Mouse (Mus musculus): Measurements from ENCODE around the gene Cd300lg. TPM values are rescaled to one million over a fixed set of nuclear protein-coding genes. Genes with fewer than 3 reads are reported as not detected.

Gene Cd300lg
- polyA plus RNA-seq, 1 experiment = 5.4 TPM

- TF ChIP-seq CTCF (IDR thresholded peaks at IDR 0.05; ENCODE audit: extremely low read depth, insufficient read length, insufficient replicate concordance, low read depth, low read length) = no peak
- no peak for TF ChIP-seq POLR2A (IDR thresholded peaks at IDR 0.05; ENCODE audit: low read depth, low read length)
- H3K27me3 ChIP-seq (ENCODE audit: control insufficient read depth, insufficient read depth, low read length) = no peaks in the 10 kb centered on the region
- H3K27ac ChIP-seq (ENCODE audit: insufficient read depth, low read depth, low read length) = no peak overlapping the region
- H3K4me1 ChIP-seq (ENCODE audit: control insufficient read depth, insufficient read depth, insufficient read length, low read length) = peaks cover 5% of the 10 kb centered on the region; the same call in 1 of the 2 replicates
- WGBS = 83% methylated on average over 8 of the region's 8 CpGs
- no peaks in the 10 kb centered on the region for H3K36me3 ChIP-seq (ENCODE audit: control insufficient read depth, insufficient read depth, low read length)
- no peak overlapping the region for H3K4me3 ChIP-seq (ENCODE audit: low read depth, low read length)
Measured at GRCm38 (mm10) chr11:102013201-102013600, 28.1 kb upstream of the Cd300lg start.

- H3K4me3 ChIP-seq (ENCODE audit: low read depth, low read length) = no peak overlapping the region
- H3K27ac ChIP-seq (ENCODE audit: insufficient read depth, low read depth, low read length) = no peak overlapping the region
- no peaks in the 10 kb centered on the region for H3K36me3 ChIP-seq (ENCODE audit: control insufficient read depth, insufficient read depth, low read length)
- 80% methylated on average over 6 of the region's 6 CpGs for WGBS
- TF ChIP-seq CTCF (IDR thresholded peaks at IDR 0.05; ENCODE audit: extremely low read depth, insufficient read length, insufficient replicate concordance, low read depth, low read length) = no peak
- H3K4me1 ChIP-seq (ENCODE audit: control insufficient read depth, insufficient read depth, insufficient read length, low read length) = no peaks in the 10 kb centered on the region
- no peaks in the 10 kb centered on the region for H3K27me3 ChIP-seq (ENCODE audit: control insufficient read depth, insufficient read depth, low read length)
Measured at GRCm38 (mm10) chr11:102015472-102015871, 25.8 kb upstream of the Cd300lg start.

DNA sequence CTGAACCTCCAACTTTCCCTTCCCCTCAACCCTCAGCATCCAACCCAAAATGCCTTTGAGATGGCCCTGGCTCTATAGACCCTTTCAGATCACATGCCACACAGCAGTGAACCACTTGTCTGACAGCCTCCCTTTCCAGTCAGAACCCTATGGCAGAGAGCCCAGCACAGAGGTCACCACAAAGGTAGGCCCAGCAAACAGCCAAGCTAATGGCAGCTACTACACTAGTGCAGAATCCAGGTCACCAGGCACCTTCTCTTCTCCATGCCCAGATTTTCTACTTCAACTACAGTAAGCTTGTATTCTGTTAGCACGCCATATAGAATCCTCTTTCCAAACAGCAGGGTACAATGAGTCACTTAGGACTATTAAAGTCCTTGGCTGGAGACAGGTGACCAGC, 25.2 kb upstream of the Cd300lg start:
- Histone ChIP-seq H3K4me1 (ENCODE audit: control insufficient read depth, insufficient read depth, insufficient read length, low read length) (no peaks in the 10 kb centered on the region), H3K27me3 (ENCODE audit: control insufficient read depth, insufficient read depth, low read length) (no peaks in the 10 kb centered on the region), H3K27ac (ENCODE audit: insufficient read depth, low read depth, low read length) (no peak overlapping the region), H3K4me3 (ENCODE audit: low read depth, low read length) (no peak overlapping the region), H3K36me3 (ENCODE audit: control insufficient read depth, insufficient read depth, low read length) (no peaks in the 10 kb centered on the region)
- WGBS = 89% methylated on average over 1 of the region's 1 CpGs
- TF ChIP-seq POLR2A (IDR thresholded peaks at IDR 0.05; ENCODE audit: low read depth, low read length) = no peak
- no peak for TF ChIP-seq CTCF (IDR thresholded peaks at IDR 0.05; ENCODE audit: extremely low read depth, insufficient read length, insufficient replicate concordance, low read depth, low read length)

DNA sequence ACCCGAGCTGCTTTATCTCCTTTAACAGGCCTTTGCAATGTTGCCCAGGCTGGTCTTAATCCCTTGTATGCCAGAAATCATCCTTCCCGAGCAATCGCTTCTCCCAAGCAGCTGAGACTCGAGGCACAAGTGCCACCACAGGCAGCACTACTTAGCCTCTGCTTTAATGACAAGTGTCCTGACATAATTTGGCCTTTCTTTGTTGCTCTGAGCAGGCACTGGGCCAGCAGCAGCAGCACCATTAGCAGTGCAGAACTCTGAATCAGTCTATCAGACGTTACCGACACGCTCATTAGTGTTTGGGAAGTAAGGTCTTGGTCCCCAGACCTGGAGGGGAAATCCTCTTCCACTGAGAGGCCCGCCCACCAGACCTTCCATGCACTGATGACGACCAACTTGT, 21.6 kb upstream of the Cd300lg start:
- H3K27ac ChIP-seq (ENCODE audit: insufficient read depth, low read depth, low read length) = no peak overlapping the region
- 82% methylated on average over 9 of the region's 9 CpGs for WGBS
- no peak overlapping the region for H3K4me3 ChIP-seq (ENCODE audit: low read depth, low read length)
- no peaks in the 10 kb centered on the region for H3K36me3 ChIP-seq (ENCODE audit: control insufficient read depth, insufficient read depth, low read length)
- TF ChIP-seq POLR2A (IDR thresholded peaks at IDR 0.05; ENCODE audit: low read depth, low read length) = no peak
- H3K4me1 ChIP-seq (ENCODE audit: control insufficient read depth, insufficient read depth, insufficient read length, low read length) = no peaks in the 10 kb centered on the region
- H3K27me3 ChIP-seq (ENCODE audit: control insufficient read depth, insufficient read depth, low read length) = no peaks in the 10 kb centered on the region

GRCm38 (mm10) chr11:102021196-102021595, 20.1 kb upstream of the Cd300lg start:
- H3K27ac ChIP-seq (ENCODE audit: insufficient read depth, low read depth, low read length) = no peak overlapping the region
- TF ChIP-seq CTCF (IDR thresholded peaks at IDR 0.05; ENCODE audit: extremely low read depth, insufficient read length, insufficient replicate concordance, low read depth, low read length) (no peak), POLR2A (IDR thresholded peaks at IDR 0.05; ENCODE audit: low read depth, low read length) (no peak)
- no peak overlapping the region for H3K4me3 ChIP-seq (ENCODE audit: low read depth, low read length)
- H3K4me1 ChIP-seq (ENCODE audit: control insufficient read depth, insufficient read depth, insufficient read length, low read length) = peaks cover 2% of the 10 kb centered on the region; the same call in 1 of the 2 replicates
- 0 out of 2 replicates have a peak, but pooled peaks cover 4% of the 10 kb centered on the region for H3K27me3 ChIP-seq (ENCODE audit: control insufficient read depth, insufficient read depth, low read length)
- WGBS = 87% methylated on average over 5 of the region's 5 CpGs
- H3K36me3 ChIP-seq (ENCODE audit: control insufficient read depth, insufficient read depth, low read length) = no peaks in the 10 kb centered on the region

GRCm38 (mm10) chr11:102023406-102023805, 17.9 kb upstream of the Cd300lg start:
- 0 out of 2 replicates have a peak, but pooled peaks cover 4% of the 10 kb centered on the region for H3K27me3 ChIP-seq (ENCODE audit: control insufficient read depth, insufficient read depth, low read length)
- TF ChIP-seq CTCF (IDR thresholded peaks at IDR 0.05; ENCODE audit: extremely low read depth, insufficient read length, insufficient replicate concordance, low read depth, low read length) = no peak
- no peak for TF ChIP-seq POLR2A (IDR thresholded peaks at IDR 0.05; ENCODE audit: low read depth, low read length)
- peaks cover 7% of the 10 kb centered on the region for H3K4me1 ChIP-seq (ENCODE audit: control insufficient read depth, insufficient read depth, insufficient read length, low read length)
- H3K4me3 ChIP-seq (ENCODE audit: low read depth, low read length) = no peak overlapping the region
- H3K27ac ChIP-seq (ENCODE audit: insufficient read depth, low read depth, low read length) = no peak overlapping the region
- whole genome bisulfite sequencing = 89% methylated on average over 13 of the region's 13 CpGs
- no peaks in the 10 kb centered on the region for H3K36me3 ChIP-seq (ENCODE audit: control insufficient read depth, insufficient read depth, low read length)

DNA sequence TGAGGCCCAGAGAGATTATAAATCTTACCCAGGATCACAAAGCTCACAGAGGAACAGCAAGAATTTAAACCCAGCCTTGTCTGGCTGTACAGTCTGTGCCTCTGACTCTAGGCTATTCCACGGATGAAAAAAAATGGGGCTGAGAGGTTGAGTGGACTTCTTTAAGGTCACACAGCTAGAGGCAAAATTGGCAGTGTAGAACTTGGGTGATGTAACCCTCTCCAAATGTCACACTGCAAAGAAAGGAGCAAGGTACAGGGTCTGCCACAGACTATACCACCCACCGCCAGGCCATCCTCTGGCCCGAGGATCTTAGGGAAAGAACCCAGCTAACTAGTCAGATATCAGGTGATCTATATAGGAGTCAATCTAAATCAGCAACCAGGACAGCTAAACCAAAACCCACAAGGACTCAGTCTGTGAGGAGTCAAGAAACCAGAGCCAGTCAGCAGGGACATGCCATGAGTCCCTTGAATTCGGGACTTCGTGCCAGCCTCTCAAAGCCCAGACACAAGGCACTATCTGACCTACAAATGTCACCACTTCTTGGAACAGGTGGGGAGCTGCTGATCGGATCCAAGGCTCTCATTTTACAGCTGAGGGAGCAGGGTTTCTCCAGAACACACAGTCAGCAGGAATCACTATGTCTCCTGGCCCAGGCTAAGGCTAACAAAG, 17.1 kb upstream of the Cd300lg start:
- Histone ChIP-seq H3K36me3 (ENCODE audit: control insufficient read depth, insufficient read depth, low read length) (no peaks in the 10 kb centered on the region), H3K27ac (ENCODE audit: insufficient read depth, low read depth, low read length) (no peak overlapping the region), H3K4me3 (ENCODE audit: low read depth, low read length) (no peak overlapping the region), H3K27me3 (ENCODE audit: control insufficient read depth, insufficient read depth, low read length) (0 out of 2 replicates have a peak, but pooled peaks cover 4% of the 10 kb centered on the region), H3K4me1 (ENCODE audit: control insufficient read depth, insufficient read depth, insufficient read length, low read length) (peaks cover 7% of the 10 kb centered on the region)
- TF ChIP-seq CTCF (IDR thresholded peaks at IDR 0.05; ENCODE audit: extremely low read depth, insufficient read length, insufficient replicate concordance, low read depth, low read length) (no peak), POLR2A (IDR thresholded peaks at IDR 0.05; ENCODE audit: low read depth, low read length) (no peak)
- 92% methylated on average over 6 of the region's 6 CpGs for WGBS

Data from small intestine, adult 2 months (tissue).